Mouse (Mus musculus) brain, embryonic 18.5 days (tissue): ENCODE results near the gene Dhrs11.

ENCODE experiments used
- DNase-seq: peaks from one replicate; pipeline ENCODE4 v3.0.0-alpha.2; 2012; ENCODE audit warnings: low read depth, low spot score

Gene Dhrs11

GRCm38 (mm10) chr11:84823484-84823897, 5.3 kb downstream of the Dhrs11 start:
- DNase-seq: no peak

DNA sequence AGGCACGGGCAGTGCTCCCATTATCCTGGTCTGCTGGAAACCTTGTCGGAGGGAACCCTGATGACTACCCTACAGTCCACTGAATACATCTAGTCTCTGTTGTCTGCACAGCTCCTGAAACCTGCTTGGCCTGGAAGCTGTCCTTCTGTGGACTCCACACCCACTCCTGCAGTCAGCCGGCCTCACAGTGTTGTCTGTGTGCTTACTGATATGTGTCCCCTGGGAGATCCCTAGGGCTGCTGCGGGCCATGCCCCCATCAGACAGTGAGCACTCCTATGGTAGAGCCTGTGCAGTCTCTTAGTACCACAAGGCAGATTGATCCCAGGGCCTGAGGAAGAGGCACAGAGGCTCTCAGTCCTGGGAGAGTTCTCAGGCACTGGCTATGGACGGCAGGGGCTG, 6.3 kb downstream of the Dhrs11 start:
- DNase-seq: no peak

DNA sequence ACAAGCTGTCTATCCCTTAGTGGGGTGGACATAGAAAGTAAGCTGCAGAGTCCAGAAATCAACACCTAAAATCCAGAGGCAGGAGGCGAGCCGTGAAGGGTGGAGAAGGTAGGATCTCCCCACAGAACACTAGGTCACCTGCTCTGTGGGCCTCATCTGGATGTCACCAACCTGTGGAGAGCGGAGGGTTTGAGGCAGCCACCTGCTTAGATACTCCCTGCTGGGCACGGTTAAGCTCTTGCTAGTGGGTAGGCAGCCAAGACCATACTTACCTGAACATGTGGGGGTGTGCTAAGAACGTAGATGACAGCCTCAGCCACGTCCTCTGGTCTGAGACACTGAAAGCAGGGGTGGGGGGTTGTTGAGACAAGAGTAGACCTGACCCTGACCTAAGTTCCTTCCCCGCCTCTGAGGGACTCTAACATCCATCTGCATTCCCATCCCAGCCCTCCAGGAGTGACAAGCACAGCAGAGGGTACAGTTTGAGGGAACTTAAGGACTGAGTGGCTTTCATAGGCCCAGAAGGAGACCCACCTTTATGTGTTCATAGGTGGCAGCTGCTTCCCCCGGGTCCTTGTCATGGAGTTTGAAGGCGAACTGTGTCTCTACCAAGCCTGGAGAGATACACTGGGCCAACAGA, 7.5 kb downstream of the Dhrs11 start:
- no peak for DNase-seq

GRCm38 (mm10) chr11:84818961-84819692, 9.7 kb downstream of the Dhrs11 start, which contains the start of gene Mrm1:
TSS of gene Mrm1 (minus strand) at chr11:84819515.
- peak; percentile 52 for DNase-seq

GRCm38 (mm10) chr11:84818085-84818960, 10.5 kb downstream of the Dhrs11 start:
- peak; percentile 62 for DNase-seq

DNA sequence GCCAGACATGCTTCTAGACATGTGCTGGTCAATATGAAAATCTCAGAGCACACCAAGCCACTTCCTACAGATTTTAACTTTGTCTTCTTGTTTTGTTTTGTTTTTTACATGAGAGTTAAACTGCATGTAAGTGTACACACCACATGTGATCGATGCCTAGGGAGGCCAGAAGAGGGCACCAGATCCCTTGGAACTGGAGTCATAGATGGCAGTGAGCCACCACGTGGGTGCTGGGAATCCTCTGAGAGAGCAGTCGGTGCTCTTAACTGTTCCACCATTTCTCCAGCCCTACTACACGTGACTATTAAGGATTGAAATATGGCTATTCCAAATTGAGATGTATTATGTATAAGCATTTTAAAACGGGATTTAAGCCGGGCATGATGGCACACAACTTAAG, 11.4 kb downstream of the Dhrs11 start:
- DNase-seq: no peak

GRCm38 (mm10) chr11:84813724-84814510, 14.9 kb downstream of the Dhrs11 start:
- no peak for DNase-seq

GRCm38 (mm10) chr11:84804373-84804772, 24.4 kb downstream of the Dhrs11 start:
- DNase-seq: no peak

DNA sequence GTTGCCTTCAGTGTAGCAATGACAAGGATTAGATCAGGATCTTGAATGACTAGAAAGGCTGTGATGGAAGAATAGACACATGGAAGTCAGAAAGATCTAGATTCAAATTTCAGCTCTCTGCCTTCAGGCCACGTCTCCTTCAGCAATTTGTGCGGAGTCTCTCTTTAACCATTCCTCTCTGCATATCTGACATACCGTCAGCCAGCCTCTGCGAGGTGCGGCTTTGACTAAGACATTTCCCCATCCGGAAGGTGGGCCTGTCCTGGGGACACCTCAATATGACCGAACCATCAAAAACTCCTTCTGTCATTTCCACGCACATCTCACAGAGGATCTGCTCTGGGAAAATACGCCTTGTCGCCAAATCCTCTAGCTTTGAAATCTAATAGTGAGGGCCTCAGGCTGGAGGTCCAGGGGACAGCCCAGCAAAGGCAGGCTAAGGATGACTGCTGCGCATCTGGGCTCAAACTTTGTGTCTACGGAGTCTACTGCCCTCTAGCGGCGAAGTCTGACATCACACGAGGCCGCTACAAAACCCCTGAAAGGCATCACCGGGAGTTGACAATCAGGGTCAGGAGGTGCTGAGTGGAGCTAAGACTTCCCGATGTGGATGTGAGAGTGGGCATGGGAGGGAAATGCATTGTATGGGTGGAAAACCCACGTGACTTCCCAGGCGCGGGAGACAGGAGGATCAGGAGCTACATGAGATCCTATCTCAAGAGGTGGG, 31.0 kb downstream of the Dhrs11 start:
- no peak for DNase-seq

DNA sequence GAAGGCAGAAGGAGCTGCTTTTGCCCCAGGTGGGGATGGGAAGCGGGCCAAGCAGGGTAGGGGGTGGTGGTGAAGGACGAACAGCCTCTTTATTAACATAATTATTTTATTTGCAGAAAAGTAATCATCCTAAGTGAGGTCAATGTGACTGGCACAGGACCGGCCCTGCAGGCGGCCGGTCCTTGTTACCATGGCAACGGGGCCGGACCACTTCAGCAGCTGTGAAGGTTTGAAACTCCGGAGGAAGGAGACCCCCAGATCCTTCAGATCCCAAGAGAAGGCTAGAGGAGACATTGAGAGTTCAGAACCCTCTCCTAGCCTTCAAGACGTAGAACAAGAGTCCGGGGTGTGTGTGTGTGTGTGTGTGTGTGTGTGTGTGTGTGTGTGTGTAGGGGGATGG, 31.8 kb downstream of the Dhrs11 start:
- DNase-seq: no peak

DNA sequence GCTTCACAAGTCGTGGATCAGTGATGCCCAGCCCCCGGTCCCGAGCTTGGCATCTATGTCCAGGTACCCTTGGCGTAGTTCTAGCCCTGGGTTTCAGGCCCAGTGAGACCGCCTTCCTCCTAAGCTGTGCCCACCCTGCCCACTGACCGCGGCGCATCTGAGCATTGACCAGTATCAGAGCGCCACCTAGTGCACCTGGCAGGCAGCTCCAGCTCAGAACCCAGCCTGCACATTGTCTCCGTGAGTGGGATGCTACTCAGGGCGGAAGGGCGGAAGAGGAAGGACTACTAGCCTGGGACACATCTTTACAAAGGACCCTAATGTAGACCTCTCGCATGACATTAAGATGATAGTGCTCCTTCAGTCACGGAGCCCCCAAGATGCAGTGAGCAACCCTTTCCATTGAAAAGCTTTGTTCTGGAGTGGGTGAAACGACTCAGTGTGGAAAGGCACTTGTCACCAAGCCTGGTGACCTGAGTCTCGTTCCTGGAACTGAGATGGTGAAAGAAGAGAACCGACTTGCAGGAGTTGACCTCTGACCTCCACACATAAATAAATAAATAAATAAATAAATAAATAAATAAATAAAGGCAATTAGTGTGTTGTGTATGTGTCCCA, 34.2 kb downstream of the Dhrs11 start:
- no peak for DNase-seq

DNA sequence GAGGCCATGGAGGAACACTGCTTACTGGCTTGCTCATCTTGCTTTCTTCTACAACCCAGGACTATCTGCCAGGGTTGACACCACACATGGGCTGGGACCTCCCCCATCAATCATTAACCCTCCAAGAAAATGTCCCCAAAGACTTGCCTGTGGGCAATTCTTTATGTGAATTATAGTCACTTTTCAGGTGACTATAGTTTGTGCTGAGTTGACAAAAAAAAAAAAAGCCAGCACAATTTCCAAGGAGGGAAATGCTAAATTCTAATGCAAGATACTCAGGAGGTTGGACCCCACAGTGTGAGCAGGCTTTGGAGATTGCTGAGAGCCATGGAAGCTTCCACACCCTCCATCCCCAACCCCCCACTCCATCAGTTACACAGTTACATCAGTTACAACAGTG, 35.2 kb downstream of the Dhrs11 start:
- DNase-seq: no peak

- no peak for DNase-seq
Measured at GRCm38 (mm10) chr11:84790383-84790782, 38.4 kb downstream of the Dhrs11 start.

- no peak for DNase-seq
Measured at GRCm38 (mm10) chr11:84780143-84780870, 48.5 kb downstream of the Dhrs11 start.

GRCm38 (mm10) chr11:84775560-84775959, 53.2 kb downstream of the Dhrs11 start:
- no peak for DNase-seq

- no peak for DNase-seq
Measured at GRCm38 (mm10) chr11:84774870-84775514, 53.8 kb downstream of the Dhrs11 start.
